In the genomic region with DNA sequence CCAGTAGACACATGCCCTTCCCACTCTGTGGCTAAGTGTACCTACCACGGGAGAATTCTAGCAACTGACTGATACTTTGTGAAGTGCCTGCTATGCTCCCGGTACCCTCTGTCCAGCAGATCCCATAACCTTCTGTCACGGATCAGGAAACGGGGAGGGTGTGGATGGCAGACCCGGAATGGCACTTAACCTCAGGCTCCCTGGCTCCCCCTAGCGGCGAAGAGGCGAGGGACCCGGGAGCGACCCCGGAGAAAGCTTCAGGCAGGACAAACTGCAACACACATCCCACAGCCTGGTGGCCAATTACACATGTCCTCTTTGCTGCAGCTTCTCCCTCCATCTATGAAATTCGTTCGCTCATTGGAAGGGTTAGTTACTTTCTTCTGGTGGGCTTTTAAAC, we compare ENCODE assay signal across 8 mouse cellular contexts. TPM values are rescaled to one million over a fixed set of nuclear protein-coding genes. Genes with fewer than 3 reads are reported as not detected.
A peak's percentile ranks its signal among the peaks of the same experiment; 100 is the strongest.
DNase-seq lines count a peak whose midpoint lies in the region; ATAC-seq and TF ChIP-seq lines count a peak whose summit lies in the region.

No protein-coding gene starts in this region.

- peak; percentile 63 for TF ChIP-seq CTCF in cortical plate, adult 2 months (IDR thresholded peaks at IDR 0.05; ENCODE audit: extremely low read depth, insufficient read depth, low read length)

- no peak overlapping the region for H3K4me3 ChIP-seq in cortical plate, adult 2 months (ENCODE audit: insufficient read depth, low read length)
- no peak overlapping the region for H3K4me3 ChIP-seq in heart, embryonic 12.5 days
- H3K4me3 ChIP-seq in lung, embryonic 16.5 days (ENCODE audit: low read length), result no peak overlapping the region

- peaks cover 35% of the 10 kb centered on the region for H3K27me3 ChIP-seq in heart, embryonic 12.5 days (replicated peaks)
- H3K27me3 ChIP-seq in lung, embryonic 16.5 days (ENCODE audit: control insufficient read depth, insufficient read depth, low read depth, low read length), result peaks cover 13% of the 10 kb centered on the region

- 3% methylated on average over 13 of the region's 13 CpGs for WGBS in heart, embryonic 12.5 days
- WGBS in large intestine, adult 2 months, result 5% methylated on average over 13 of the region's 13 CpGs
- WGBS in lung, embryonic 16.5 days, result 4% methylated on average over 13 of the region's 13 CpGs

- H3K27ac ChIP-seq in cortical plate, adult 2 months (ENCODE audit: insufficient read depth, low read length), result no peak overlapping the region
- H3K27ac ChIP-seq in heart, embryonic 12.5 days (ENCODE audit: poor library complexity, severe bottlenecking), result no peak overlapping the region
- H3K27ac ChIP-seq in lung, embryonic 16.5 days (ENCODE audit: low read length), result peak overlapping the region; percentile 17; the same call in 1 of the 2 replicates

- H3K9me3 ChIP-seq in heart, embryonic 12.5 days (replicated peaks), result no peaks in the 10 kb centered on the region
- no peaks in the 10 kb centered on the region for H3K9me3 ChIP-seq in lung, embryonic 16.5 days (ENCODE audit: control insufficient read depth, low read length)

- H3K4me2 ChIP-seq in heart, embryonic 12.5 days, result peak overlapping the region; percentile 37; the same call in 1 of the 2 replicates
- no peak overlapping the region for H3K4me2 ChIP-seq in lung, embryonic 16.5 days (ENCODE audit: low read depth, low read length)

- H3K4me1 ChIP-seq in cortical plate, adult 2 months (ENCODE audit: control insufficient read depth, insufficient read depth, low read length), result no peaks in the 10 kb centered on the region
- peaks cover 22% of the 10 kb centered on the region for H3K4me1 ChIP-seq in heart, embryonic 12.5 days (replicated peaks)
- peaks cover 10% of the 10 kb centered on the region for H3K4me1 ChIP-seq in lung, embryonic 16.5 days (replicated peaks; ENCODE audit: control insufficient read depth, insufficient read depth, low read length)

- DNase-seq in CD8-positive naive resting alpha-beta T cell, adult 2 months (ENCODE audit: low read depth in 2 of 2, low spot score in 2 of 2), result peak; percentile 74 to 79
- peak; percentile 93 for DNase-seq in R1 (ENCODE audit: low read depth, low spot score)
- peak; percentile 48 for DNase-seq in large intestine, adult 2 months (ENCODE audit: low read depth, low spot score)
- DNase-seq in skeletal muscle tissue, adult 2 months (ENCODE audit: low read depth, low spot score), result peak; percentile 59
- DNase-seq in yolk sac, embryonic 10.5 days (ENCODE audit: low spot score), result peak; percentile 81

- no peak overlapping the region for H3K9ac ChIP-seq in heart, embryonic 12.5 days
- peak overlapping the region; percentile 31; the same call in 1 of the 2 replicates for H3K9ac ChIP-seq in lung, embryonic 16.5 days (ENCODE audit: low read length)

- TF ChIP-seq POLR2A in cortical plate, adult 2 months (IDR thresholded peaks at IDR 0.05; ENCODE audit: extremely low read depth, insufficient read depth, low read length), result no peak

- no peaks in the 10 kb centered on the region for H3K36me3 ChIP-seq in heart, embryonic 12.5 days
- no peaks in the 10 kb centered on the region for H3K36me3 ChIP-seq in lung, embryonic 16.5 days (ENCODE audit: control insufficient read depth, insufficient read depth, low read length)

- no peak for ATAC-seq in heart, embryonic 12.5 days (ENCODE audit: insufficient number of reproducible peaks, low FRiP score)
- ATAC-seq in lung, embryonic 16.5 days (ENCODE audit: low read depth), result peak; percentile 54

RNA-seq across cellular contexts. Expression of gene Tulp1, which starts 3.4 kb away (rescaled TPM):
- polyA plus RNA-seq in cortical plate, adult 2 months (2012; rRNA removed), result not detected in 2 replicates
- polyA plus RNA-seq in heart, embryonic 12.5 days (2016; fragmentation: Nextera tagmentation; extraction: Ambion mirVana), result 3.7 and 4.6 TPM in 2 replicates
- 0.51 and 0.58 TPM in 2 replicates for polyA plus RNA-seq in large intestine, adult 2 months (2012; rRNA removed)
- 7.6 and 9.3 TPM in 2 replicates for polyA plus RNA-seq in lung, embryonic 16.5 days (2015; fragmentation: Nextera tagmentation; extraction: Ambion mirVana)

RNA-seq across cellular contexts. Expression of gene Tead3, which starts 17.8 kb away (rescaled TPM):
- polyA plus RNA-seq in cortical plate, adult 2 months (2012; rRNA removed), result 2.5 and 3.1 TPM in 2 replicates
- polyA plus RNA-seq in heart, embryonic 12.5 days (2016; fragmentation: Nextera tagmentation; extraction: Ambion mirVana), result 7.9 and 8.1 TPM in 2 replicates
- 21.6 and 23.5 TPM in 2 replicates for polyA plus RNA-seq in large intestine, adult 2 months (2012; rRNA removed)
- 11.6 and 12.4 TPM in 2 replicates for polyA plus RNA-seq in lung, embryonic 16.5 days (2015; fragmentation: Nextera tagmentation; extraction: Ambion mirVana)

RNA-seq across cellular contexts. Expression of gene Rpl10a, which starts 40.2 kb away (rescaled TPM):
- polyA plus RNA-seq in cortical plate, adult 2 months (2012; rRNA removed), result 705 and 712 TPM in 2 replicates
- polyA plus RNA-seq in heart, embryonic 12.5 days (2016; fragmentation: Nextera tagmentation; extraction: Ambion mirVana), result 301 and 344 TPM in 2 replicates
- polyA plus RNA-seq in large intestine, adult 2 months (2012; rRNA removed), result 2,568 and 3,337 TPM in 2 replicates
- polyA plus RNA-seq in lung, embryonic 16.5 days (2015; fragmentation: Nextera tagmentation; extraction: Ambion mirVana), result 615 and 635 TPM in 2 replicates

RNA-seq across cellular contexts. Expression of gene Fance, which starts 55.1 kb away (rescaled TPM):
- 13.7 and 14.4 TPM in 2 replicates for polyA plus RNA-seq in cortical plate, adult 2 months (2012; rRNA removed)
- 21.8 and 23.0 TPM in 2 replicates for polyA plus RNA-seq in heart, embryonic 12.5 days (2016; fragmentation: Nextera tagmentation; extraction: Ambion mirVana)
- polyA plus RNA-seq in large intestine, adult 2 months (2012; rRNA removed), result 8.7 and 11.2 TPM in 2 replicates
- polyA plus RNA-seq in lung, embryonic 16.5 days (2015; fragmentation: Nextera tagmentation; extraction: Ambion mirVana), result 22.1 and 32.4 TPM in 2 replicates
